Mouse (Mus musculus) embryonic facial prominence, embryonic 11.5 days (tissue): ENCODE measurements around the gene Hsd17b14. TPM values are rescaled to one million over a fixed set of nuclear protein-coding genes. Genes with fewer than 3 reads are reported as not detected.

Source experiments
- ATAC-seq: fragments of 200-750 bp; cut with Nextera tagmentation; replicated peaks from 2 replicates; pipeline ENCODE4 v1.8.0; 2017; ENCODE audit warnings: low read depth; ENCODE audit not compliant: insufficient number of reproducible peaks, low FRiP score, low TSS enrichment
- DNase-seq: peaks from one replicate; pipeline ENCODE4 v3.0.0-alpha.2; 2015; ENCODE audit warnings: low spot score
- H3K27ac ChIP-seq: fragments of 300-500 bp; sonication (generic); replicated peaks from 2 replicates; pipeline ENCODE4 v1.5.1; 2014; ENCODE audit warnings: mild to moderate bottlenecking, low read depth, low read length, control low read depth
- H3K27me3 ChIP-seq: fragments of 300-500 bp; sonication (generic); 2 replicates; pipeline ENCODE4 v1.6.1; 2014; ENCODE audit warnings: mild to moderate bottlenecking, low read length, moderate library complexity, mixed read lengths; ENCODE audit not compliant: control insufficient read depth, insufficient read depth
- H3K36me3 ChIP-seq: fragments of 300-500 bp; sonication (generic); replicated peaks from 2 replicates; pipeline ENCODE4 v1.6.1; 2014; ENCODE audit warnings: low read depth, mild to moderate bottlenecking, low read length, moderate library complexity, mixed read lengths; ENCODE audit not compliant: control insufficient read depth, insufficient read depth
- H3K4me1 ChIP-seq: fragments of 300-500 bp; sonication (generic); 2 replicates; pipeline ENCODE4 v1.6.1; 2014; ENCODE audit warnings: low read length, mixed read lengths; ENCODE audit not compliant: control insufficient read depth, insufficient read depth
- H3K4me2 ChIP-seq: fragments of 300-500 bp; sonication (generic); 2 replicates; pipeline ENCODE4 v1.6.1; 2014; ENCODE audit warnings: low read depth, mild to moderate bottlenecking, control low read depth, low read length, moderate library complexity
- H3K4me3 ChIP-seq: fragments of 300-500 bp; sonication (generic); 2 replicates; pipeline ENCODE4 v1.5.1; 2014; ENCODE audit warnings: low read depth, low read length, control low read depth
- H3K9ac ChIP-seq: fragments of 300-500 bp; sonication (generic); replicated peaks from 2 replicates; pipeline ENCODE4 v1.6.1; 2014; ENCODE audit warnings: mild to moderate bottlenecking, control low read depth, low read length
- H3K9me3 ChIP-seq: fragments of 300-500 bp; sonication (generic); replicated peaks from 2 replicates; pipeline ENCODE4 v1.6.1; 2016; ENCODE audit warnings: mild to moderate bottlenecking, low read length, inconsistent platforms, mixed read lengths; ENCODE audit not compliant: control insufficient read depth
- WGBS: fragments of 180-500 bp; shearing (Covaris S2); extraction: QIAGEN DNeasy Blood & Tissue Kit; methylation state at CpG from one replicate; pipeline ENCODE4 v1.1.7; 2014; 5-methylcytosine and 5-hydroxymethylcytosine counted together
- polyA plus RNA-seq: library from polyadenylated mRNA; unstranded; fragments of >200 nt; fragmentation: Nextera tagmentation; extraction: Ambion mirVana; gene quantifications from 2 replicates; pipeline ENCODE4 v1.2.1, GENCODE M21; 2014

Hsd17b14 gene
- polyA plus RNA-seq, 1 experiment from 2014 or later = 0.53 TPM

- Histone ChIP-seq H3K36me3 (no peaks in the 10 kb centered on the region; the same call in 1 of the 2 replicates), H3K27ac (no peak overlapping the region), H3K4me2 (no peak overlapping the region), H3K27me3 (no peaks in the 10 kb centered on the region), H3K4me3 (no peak overlapping the region), H3K9me3 (no peaks in the 10 kb centered on the region), H3K4me1 (no peaks in the 10 kb centered on the region; the same call in 1 of the 2 replicates), H3K9ac (no peak overlapping the region)
- DNase-seq (no peak), ATAC-seq (no peak)
- 79% methylated on average over 8 of the region's 8 CpGs for WGBS
These were observed 19.3 kb downstream of the Hsd17b14 start for GRCm38 (mm10) chr7:45573954-45574353.

- Histone ChIP-seq H3K9ac (no peak overlapping the region), H3K27me3 (no peaks in the 10 kb centered on the region)
These were observed 20.0 kb downstream of the Hsd17b14 start for GRCm38 (mm10) chr7:45574472-45575379.

GRCm38 (mm10) chr7:45585923-45586322 is 31.2 kb downstream of the Hsd17b14 start:
- Histone ChIP-seq H3K4me1 (no peaks in the 10 kb centered on the region), H3K27me3 (no peaks in the 10 kb centered on the region), H3K27ac (no peak overlapping the region), H3K9me3 (no peaks in the 10 kb centered on the region), H3K36me3 (no peaks in the 10 kb centered on the region), H3K4me3 (no peak overlapping the region), H3K9ac (no peak overlapping the region), H3K4me2 (no peak overlapping the region)
- ATAC-seq (no peak), DNase-seq (no peak)
- WGBS = 89% methylated on average over 6 of the region's 6 CpGs

More at GRCm38 (mm10) chr7:45574472-45575379, 20.0 kb downstream of the Hsd17b14 start:
- Histone ChIP-seq H3K4me1 (no peaks in the 10 kb centered on the region; the same call in 1 of the 2 replicates), H3K9me3 (no peaks in the 10 kb centered on the region), H3K4me2 (no peak overlapping the region), H3K27ac (no peak overlapping the region), H3K4me3 (no peak overlapping the region), H3K36me3 (no peaks in the 10 kb centered on the region; the same call in 1 of the 2 replicates)
- ATAC-seq = no peak
- DNase-seq = no peak
- 85% methylated on average over 15 of the region's 15 CpGs for WGBS

GRCm38 (mm10) chr7:45587631-45588592 is 33.2 kb downstream of the Hsd17b14 start:
- DNase-seq (no peak), ATAC-seq (no peak)
- 93% methylated on average over 23 of the region's 23 CpGs for WGBS
- H3K4me1 ChIP-seq = no peaks in the 10 kb centered on the region
- no peak overlapping the region for H3K4me2 ChIP-seq
- no peaks in the 10 kb centered on the region for H3K27me3 ChIP-seq
- no peaks in the 10 kb centered on the region for H3K9me3 ChIP-seq
- H3K27ac ChIP-seq = no peak overlapping the region
- no peaks in the 10 kb centered on the region for H3K36me3 ChIP-seq
- no peak overlapping the region for H3K9ac ChIP-seq
- no peak overlapping the region for H3K4me3 ChIP-seq

- H3K4me3 ChIP-seq = peak overlapping the region; percentile 19
- 7% methylated on average over 19 of the region's 19 CpGs for WGBS
- no peaks in the 10 kb centered on the region for H3K9me3 ChIP-seq
- DNase-seq = peak; percentile 93
- no peaks in the 10 kb centered on the region for H3K27me3 ChIP-seq
- no peaks in the 10 kb centered on the region for H3K4me1 ChIP-seq
- peak overlapping the region; percentile 43 for H3K4me2 ChIP-seq
- H3K9ac ChIP-seq = 0 out of 2 replicates have a peak overlapping the region, but pooled peaks have one; percentile 18
- no peak overlapping the region for H3K27ac ChIP-seq
- no peaks in the 10 kb centered on the region for H3K36me3 ChIP-seq
- peak; percentile 96 for ATAC-seq
These were observed 34.5 kb downstream of the Hsd17b14 start for GRCm38 (mm10) chr7:45589173-45589572.

GRCm38 (mm10) chr7:45589898-45590297 is 35.2 kb downstream of the Hsd17b14 start:
- H3K4me2 ChIP-seq = no peak overlapping the region
- H3K4me1 ChIP-seq = no peaks in the 10 kb centered on the region
- H3K4me3 ChIP-seq = no peak overlapping the region
- 94% methylated on average over 5 of the region's 5 CpGs for WGBS
- no peak for DNase-seq
- no peak overlapping the region for H3K27ac ChIP-seq
- H3K9me3 ChIP-seq = no peaks in the 10 kb centered on the region
- no peak overlapping the region for H3K9ac ChIP-seq
- ATAC-seq = no peak
- no peaks in the 10 kb centered on the region for H3K27me3 ChIP-seq
- H3K36me3 ChIP-seq = no peaks in the 10 kb centered on the region

- H3K4me1 ChIP-seq = no peaks in the 10 kb centered on the region
- H3K4me3 ChIP-seq = no peak overlapping the region
- H3K4me2 ChIP-seq = no peak overlapping the region
- no peak for ATAC-seq
- no peaks in the 10 kb centered on the region for H3K9me3 ChIP-seq
- 64% methylated on average over 3 of the region's 3 CpGs for WGBS
- H3K9ac ChIP-seq = no peak overlapping the region
- DNase-seq = peak; percentile 27
- no peaks in the 10 kb centered on the region for H3K36me3 ChIP-seq
- no peak overlapping the region for H3K27ac ChIP-seq
- no peaks in the 10 kb centered on the region for H3K27me3 ChIP-seq
These were observed 36.2 kb downstream of the Hsd17b14 start for GRCm38 (mm10) chr7:45590874-45591273.
